Mouse (Mus musculus) hindbrain, embryonic 14.5 days (tissue): ENCODE data around the gene Stpg4. TPM values are rescaled to one million over a fixed set of nuclear protein-coding genes. Genes with fewer than 3 reads are reported as not detected.

Experiments
- ATAC-seq: fragments of 200-750 bp; cut with Nextera tagmentation; 2 replicates; pipeline ENCODE4 v1.8.0; 2017; ENCODE audit warnings: moderate number of reproducible peaks, mild to moderate bottlenecking, moderate TSS enrichment, moderate library complexity; ENCODE audit not compliant: low FRiP score
- DNase-seq: peaks from one replicate; pipeline ENCODE4 v3.0.0-alpha.2; 2015; ENCODE audit warnings: low spot score
- H3K27ac ChIP-seq: fragments of 300-500 bp; sonication (generic); 2 replicates; pipeline ENCODE4 v1.5.1; 2014; ENCODE audit warnings: mild to moderate bottlenecking, moderate library complexity
- H3K27me3 ChIP-seq: fragments of 300-500 bp; sonication (generic); 2 replicates; pipeline ENCODE4 v1.6.1; 2014; ENCODE audit warnings: mild to moderate bottlenecking, low read length, mixed read lengths; ENCODE audit not compliant: control insufficient read depth, insufficient read depth
- H3K36me3 ChIP-seq: fragments of 300-500 bp; sonication (generic); replicated peaks from 2 replicates; pipeline ENCODE4 v1.6.1; 2014; ENCODE audit not compliant: control insufficient read depth, insufficient read depth
- H3K4me1 ChIP-seq: fragments of 300-500 bp; sonication (generic); replicated peaks from 2 replicates; pipeline ENCODE4 v1.6.1; 2014; ENCODE audit warnings: antibody characterized with exemption, low read length, mixed read lengths; ENCODE audit not compliant: control insufficient read depth, insufficient read depth
- H3K4me2 ChIP-seq: fragments of 300-500 bp; sonication (generic); replicated peaks from 2 replicates; pipeline ENCODE4 v1.6.1; 2014; ENCODE audit warnings: mild to moderate bottlenecking, moderate library complexity
- H3K4me3 ChIP-seq: fragments of 300-500 bp; sonication (generic); replicated peaks from 2 replicates; pipeline ENCODE4 v1.5.1; 2014; ENCODE audit warnings: mild to moderate bottlenecking, low read length
- H3K9ac ChIP-seq: fragments of 300-500 bp; sonication (generic); 2 replicates; pipeline ENCODE4 v1.6.1; 2014
- H3K9me3 ChIP-seq: fragments of 300-500 bp; sonication (generic); 2 replicates; pipeline ENCODE4 v1.6.1; 2016; ENCODE audit warnings: low read length; ENCODE audit not compliant: control insufficient read depth
- WGBS: fragments of 180-500 bp; shearing (Covaris S2); extraction: QIAGEN DNeasy Blood & Tissue Kit; methylation state at CpG from one replicate; pipeline ENCODE4 v1.1.7; 2014; 5-methylcytosine and 5-hydroxymethylcytosine counted together
- polyA plus RNA-seq: library from polyadenylated mRNA; unstranded; fragments of >200 nt; fragmentation: Nextera tagmentation; extraction: Ambion mirVana; gene quantifications from 2 replicates; pipeline ENCODE4 v1.2.1, GENCODE M21; 2014

Gene Stpg4
- polyA plus RNA-seq, 1 experiment from 2014 or later, result not detected

DNA sequence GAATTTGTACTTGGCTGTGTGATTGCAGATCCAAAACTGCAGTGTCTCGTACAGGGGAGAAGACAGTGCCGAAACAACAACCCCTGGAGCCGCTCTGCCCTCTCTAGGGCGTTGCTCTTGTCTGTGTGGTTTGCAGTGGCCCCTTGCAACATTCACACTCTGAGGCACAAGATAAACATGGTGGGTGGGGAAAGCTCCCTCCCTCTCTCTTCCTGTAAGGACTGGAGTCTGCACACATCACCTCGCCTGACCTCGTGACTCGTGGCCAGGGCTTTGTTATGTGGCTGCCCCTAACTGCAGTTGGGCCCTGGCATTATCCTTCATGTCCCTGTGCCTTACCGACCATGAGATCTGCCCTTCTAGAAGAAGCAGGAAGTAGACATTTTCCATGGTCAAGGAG is 62.3 kb downstream of the Stpg4 start:
- H3K27me3 ChIP-seq, result no peaks in the 10 kb centered on the region
- no peak overlapping the region for H3K27ac ChIP-seq
- WGBS, result 71% methylated on average over 8 of the region's 8 CpGs
- no peaks in the 10 kb centered on the region for H3K9me3 ChIP-seq
- peaks cover 27% of the 10 kb centered on the region; the same call in 1 of the 2 replicates for H3K4me1 ChIP-seq
- H3K4me3 ChIP-seq, result no peak overlapping the region
- ATAC-seq (no peak), DNase-seq (no peak)
- no peak overlapping the region for H3K4me2 ChIP-seq
- no peak overlapping the region for H3K9ac ChIP-seq
- no peaks in the 10 kb centered on the region for H3K36me3 ChIP-seq

- no peak overlapping the region for H3K4me3 ChIP-seq
- ATAC-seq, result no peak
Measured at GRCm38 (mm10) chr17:87364108-87364507, 63.4 kb downstream of the Stpg4 start.

DNA sequence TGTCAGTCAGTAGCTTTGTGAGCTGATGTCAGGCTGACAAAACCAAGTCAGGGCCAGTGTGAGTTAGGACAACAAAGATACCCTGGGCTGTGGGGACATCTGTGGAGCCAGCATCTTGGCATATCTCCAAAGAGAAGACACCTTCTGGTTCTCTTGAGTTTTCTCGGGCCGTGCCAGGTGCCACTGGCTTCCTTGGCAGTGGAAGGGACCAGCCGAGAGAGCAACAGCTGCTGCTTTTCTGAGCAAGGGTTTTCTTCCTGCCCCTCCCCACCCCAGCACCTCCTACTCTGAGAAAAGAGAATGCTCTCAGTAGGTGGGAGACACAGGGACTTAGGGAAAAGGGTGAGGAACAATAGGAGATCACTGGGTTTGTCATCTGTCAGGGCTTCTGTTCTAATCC is 66.4 kb downstream of the Stpg4 start:
- no peaks in the 10 kb centered on the region for H3K4me1 ChIP-seq
- no peaks in the 10 kb centered on the region for H3K27me3 ChIP-seq
- H3K9ac ChIP-seq, result no peak overlapping the region
- H3K27ac ChIP-seq, result no peak overlapping the region
- H3K9me3 ChIP-seq, result no peaks in the 10 kb centered on the region
- ATAC-seq (no peak; the same call in 1 of the 2 replicates), DNase-seq (no peak)
- no peak overlapping the region for H3K4me2 ChIP-seq
- H3K36me3 ChIP-seq, result no peaks in the 10 kb centered on the region
- H3K4me3 ChIP-seq, result no peak overlapping the region
- 27% methylated on average over 3 of the region's 3 CpGs for WGBS

More at GRCm38 (mm10) chr17:87364108-87364507, 63.4 kb downstream of the Stpg4 start:
- Histone ChIP-seq H3K9ac (no peak overlapping the region), H3K4me1 (peaks cover 17% of the 10 kb centered on the region; the same call in 1 of the 2 replicates), H3K36me3 (no peaks in the 10 kb centered on the region), H3K27me3 (no peaks in the 10 kb centered on the region), H3K9me3 (no peaks in the 10 kb centered on the region), H3K4me2 (no peak overlapping the region), H3K27ac (no peak overlapping the region)
- WGBS, result 93% methylated on average over 15 of the region's 15 CpGs
- DNase-seq, result no peak

DNA sequence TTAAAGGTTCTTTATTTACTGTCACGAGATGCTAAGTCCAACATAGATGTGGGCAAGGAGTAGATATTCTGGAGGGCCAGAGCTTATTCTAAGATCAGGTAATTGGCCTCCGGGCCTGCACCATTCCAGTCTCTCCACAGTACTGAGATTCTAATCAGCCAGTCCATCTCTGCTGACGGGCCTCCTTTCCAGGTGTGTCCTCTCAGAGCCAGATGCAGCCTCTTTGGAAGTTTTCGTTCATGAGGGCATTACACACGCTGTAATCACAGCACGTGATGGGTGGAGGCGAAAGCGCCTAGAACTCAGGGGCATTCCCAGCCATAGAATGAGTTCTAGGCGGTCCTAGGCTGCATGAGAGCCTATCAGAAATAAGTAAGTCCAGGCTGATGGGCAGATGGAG is 70.0 kb downstream of the Stpg4 start:
- H3K27ac ChIP-seq, result no peak overlapping the region
- peaks cover 4% of the 10 kb centered on the region for H3K4me1 ChIP-seq
- WGBS, result 82% methylated on average over 9 of the region's 9 CpGs
- no peaks in the 10 kb centered on the region for H3K9me3 ChIP-seq
- DNase-seq (no peak), ATAC-seq (no peak)
- no peak overlapping the region for H3K4me2 ChIP-seq
- H3K4me3 ChIP-seq, result no peak overlapping the region
- H3K9ac ChIP-seq, result no peak overlapping the region
- H3K27me3 ChIP-seq, result no peaks in the 10 kb centered on the region
- no peaks in the 10 kb centered on the region for H3K36me3 ChIP-seq

DNA sequence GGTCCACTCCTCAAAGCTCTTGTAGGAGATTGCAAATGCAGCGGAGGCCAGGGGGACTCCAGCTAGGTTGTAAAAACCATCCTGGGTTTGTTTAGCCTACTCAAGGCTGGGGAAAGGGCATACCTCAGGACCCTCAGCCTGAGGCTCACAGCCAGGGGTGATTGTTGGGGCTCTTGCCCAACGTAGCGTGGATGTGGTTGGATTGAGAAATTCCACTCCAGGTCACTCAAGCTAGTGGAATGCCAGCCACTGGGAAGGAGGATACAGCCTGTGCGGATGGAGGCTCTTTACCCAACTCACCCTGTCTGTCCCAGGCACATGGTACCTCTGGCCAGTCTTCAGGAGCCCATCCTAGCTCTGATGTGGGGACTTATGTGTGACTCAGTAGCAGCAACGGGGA is 71.3 kb downstream of the Stpg4 start:
- H3K27me3 ChIP-seq, result no peaks in the 10 kb centered on the region
- no peaks in the 10 kb centered on the region for H3K9me3 ChIP-seq
- no peak overlapping the region for H3K9ac ChIP-seq
- no peak overlapping the region for H3K27ac ChIP-seq
- no peak overlapping the region for H3K4me3 ChIP-seq
- 84% methylated on average over 5 of the region's 5 CpGs for WGBS
- no peak overlapping the region for H3K4me2 ChIP-seq
- H3K4me1 ChIP-seq, result peaks cover 16% of the 10 kb centered on the region
- ATAC-seq (no peak), DNase-seq (no peak)
- H3K36me3 ChIP-seq, result no peaks in the 10 kb centered on the region

GRCm38 (mm10) chr17:87355456-87355855 is 72.1 kb downstream of the Stpg4 start:
- DNase-seq (no peak), ATAC-seq (no peak)
- H3K27ac ChIP-seq, result no peak overlapping the region
- no peaks in the 10 kb centered on the region for H3K27me3 ChIP-seq
- no peaks in the 10 kb centered on the region for H3K9me3 ChIP-seq
- H3K4me1 ChIP-seq, result peaks cover 24% of the 10 kb centered on the region
- no peaks in the 10 kb centered on the region for H3K36me3 ChIP-seq
- H3K4me2 ChIP-seq, result no peak overlapping the region
- WGBS, result 89% methylated on average over 8 of the region's 8 CpGs
- H3K9ac ChIP-seq, result no peak overlapping the region
- H3K4me3 ChIP-seq, result no peak overlapping the region

GRCm38 (mm10) chr17:87353745-87354320 is 73.7 kb downstream of the Stpg4 start:
- Histone ChIP-seq H3K9me3 (no peaks in the 10 kb centered on the region), H3K4me3 (no peak overlapping the region), H3K27me3 (no peaks in the 10 kb centered on the region), H3K9ac (no peak overlapping the region), H3K36me3 (no peaks in the 10 kb centered on the region), H3K4me2 (no peak overlapping the region), H3K4me1 (peaks cover 27% of the 10 kb centered on the region), H3K27ac (no peak overlapping the region)
- DNase-seq (no peak), ATAC-seq (no peak)
- 85% methylated on average over 8 of the region's 8 CpGs for WGBS

DNA sequence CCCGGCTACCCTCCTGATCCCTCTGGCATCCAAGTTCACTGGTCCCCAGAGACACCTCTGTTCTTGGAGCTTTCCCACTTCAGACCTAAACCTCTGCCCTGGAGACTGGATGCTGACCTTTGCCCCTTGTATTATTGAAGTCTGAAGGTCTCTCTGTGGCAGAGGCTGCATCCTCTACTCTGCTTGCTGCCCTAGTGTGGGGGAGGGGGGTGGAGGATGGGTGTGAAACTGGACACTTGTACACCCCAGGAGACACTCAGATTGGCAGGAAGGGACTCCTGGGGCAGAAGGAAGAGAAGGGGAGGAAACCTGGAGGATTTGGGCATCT is 74.7 kb downstream of the Stpg4 start:
- Histone ChIP-seq H3K27me3 (no peaks in the 10 kb centered on the region), H3K4me1 (peaks cover 27% of the 10 kb centered on the region), H3K4me3 (no peak overlapping the region), H3K9ac (no peak overlapping the region), H3K4me2 (no peak overlapping the region), H3K27ac (no peak overlapping the region), H3K9me3 (no peaks in the 10 kb centered on the region), H3K36me3 (no peaks in the 10 kb centered on the region)
- ATAC-seq (no peak), DNase-seq (no peak)
- WGBS, result 29% methylated on average over 1 of the region's 1 CpGs

- no peaks in the 10 kb centered on the region for H3K9me3 ChIP-seq
- no peak overlapping the region for H3K4me2 ChIP-seq
- 0 out of 2 replicates have a peak overlapping the region, but pooled peaks have one; percentile 38 for H3K27ac ChIP-seq
- DNase-seq (no peak), ATAC-seq (no peak)
- H3K27me3 ChIP-seq, result no peaks in the 10 kb centered on the region
- H3K9ac ChIP-seq, result no peak overlapping the region
- H3K4me3 ChIP-seq, result no peak overlapping the region
- 41% methylated on average over 16 of the region's 16 CpGs for WGBS
- peaks cover 27% of the 10 kb centered on the region for H3K4me1 ChIP-seq
- H3K36me3 ChIP-seq, result no peaks in the 10 kb centered on the region
Measured at GRCm38 (mm10) chr17:87352106-87352897, 75.2 kb downstream of the Stpg4 start.
